Mouse (Mus musculus) neural tube, postnatal 0 days (tissue): Measurements from ENCODE around the gene Klhdc7a. TPM values are rescaled to one million over a fixed set of nuclear protein-coding genes. Genes with fewer than 3 reads are reported as not detected.

Experiments
- microRNA counts: library from miRNA; unstranded; fragments of <30 nt; microRNA quantifications from one replicate; lab custom pipeline; 2015
- microRNA-seq: library from miRNA; unstranded; fragments of <30 nt; microRNA quantifications from one replicate; pipeline ENCODE4, GENCODE M21; 2016
- polyA plus RNA-seq: library from polyadenylated mRNA; unstranded; fragments of >200 nt; fragmentation: Nextera tagmentation; extraction: Ambion mirVana; gene quantifications from 2 replicates; pipeline ENCODE4 v1.2.1, GENCODE M21; 2015

Gene Klhdc7a
- 0.22 and 0.46 TPM in 2 replicates for polyA plus RNA-seq

GRCm38 (mm10) chr4:139967922-139968321, at the start of gene Klhdc7a:
Gene Klhdc7a, minus strand, starts transcription at chr4:139968026.

MicroRNA genes within 50 kb of the gene (microRNA counts, 519-probe panel; counts per million panel counts)
- microRNA mmu-miR-2139 (lab: Ali Mortazavi, UCI) = 40.5 counts per million

Small RNA genes within 50 kb of the gene (microRNA-seq; reads per million reads assigned to microRNA genes)
- gene Mir2139 = not detected

Other genes with a start within 250 kb of the Klhdc7a start
- gene Pax7, start 134.5 kb downstream of the Klhdc7a start, polyA plus RNA-seq = 0.17 and 0.22 TPM in 2 replicates